Mouse (Mus musculus) urinary bladder, adult 18-20 months (tissue): ENCODE measurements at regions not wholly inside any gene's neighbourhood (a gene's known extent, or its start where the extent isn't known, plus 50 kb on each side); places are given as distances from the start of the nearest gene placed in this dataset.

ENCODE experiments used
- DNase-seq, 2 experiments: peaks; one replicate each; pipeline ENCODE4 v3.0.0; 2022; ENCODE audit warnings: low spot score in 2 of 2, mixed read lengths in 2 of 2

DNA sequence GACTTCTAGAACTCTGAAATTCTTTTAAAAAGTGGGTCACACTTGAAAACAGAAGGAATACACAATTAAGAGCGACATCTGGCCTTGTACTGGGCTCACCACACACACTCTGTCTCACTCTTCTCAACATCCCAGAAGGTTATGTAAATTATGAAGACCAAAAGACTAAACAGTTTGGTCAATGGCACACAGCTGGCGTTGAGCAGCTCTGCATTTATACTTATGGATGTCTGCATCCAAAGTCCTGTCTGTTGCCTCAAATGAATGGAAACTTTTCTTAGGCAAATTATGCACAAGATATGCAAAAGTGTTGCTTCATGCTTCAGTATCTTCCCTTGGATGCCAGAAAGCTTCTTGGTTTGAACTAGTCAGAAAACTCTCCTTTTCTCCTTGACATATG lies 323.5 kb downstream of the Ppp3ca start:
- no peak for DNase-seq

DNA sequence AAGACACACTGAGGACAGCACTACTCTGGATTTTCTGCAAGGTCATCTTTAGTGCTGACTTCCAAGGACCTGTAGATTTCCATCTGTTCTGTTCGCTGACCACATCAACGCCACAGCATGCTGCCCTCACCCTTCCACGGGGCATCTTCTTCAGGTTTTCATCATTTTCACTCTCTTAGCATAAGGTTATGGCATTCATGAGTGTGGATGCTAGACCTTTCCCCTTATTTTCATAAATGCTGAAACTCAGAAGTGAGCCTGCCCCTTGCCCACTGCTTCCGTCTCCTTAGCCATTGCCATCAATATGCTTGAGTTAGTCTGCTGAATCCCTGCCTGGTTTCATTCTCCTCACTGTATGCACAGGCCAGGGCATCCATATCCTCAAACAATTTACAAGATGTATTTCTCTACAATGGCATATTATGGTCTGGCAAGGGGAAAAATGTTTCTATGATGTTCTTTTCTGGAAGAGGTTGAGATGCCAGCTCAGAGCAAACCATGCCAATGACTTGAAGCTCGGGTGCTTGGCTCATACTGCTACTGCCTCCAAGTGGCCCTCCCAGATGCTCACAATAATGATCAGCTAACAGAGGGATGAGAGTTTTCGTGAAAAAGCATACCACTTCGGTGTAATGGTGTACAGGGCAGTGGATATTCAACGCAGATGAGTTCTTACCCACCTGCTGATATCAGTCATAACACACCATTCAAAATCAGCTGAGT lies 324.6 kb downstream of the Ppp3ca start:
- DNase-seq: no peak

DNA sequence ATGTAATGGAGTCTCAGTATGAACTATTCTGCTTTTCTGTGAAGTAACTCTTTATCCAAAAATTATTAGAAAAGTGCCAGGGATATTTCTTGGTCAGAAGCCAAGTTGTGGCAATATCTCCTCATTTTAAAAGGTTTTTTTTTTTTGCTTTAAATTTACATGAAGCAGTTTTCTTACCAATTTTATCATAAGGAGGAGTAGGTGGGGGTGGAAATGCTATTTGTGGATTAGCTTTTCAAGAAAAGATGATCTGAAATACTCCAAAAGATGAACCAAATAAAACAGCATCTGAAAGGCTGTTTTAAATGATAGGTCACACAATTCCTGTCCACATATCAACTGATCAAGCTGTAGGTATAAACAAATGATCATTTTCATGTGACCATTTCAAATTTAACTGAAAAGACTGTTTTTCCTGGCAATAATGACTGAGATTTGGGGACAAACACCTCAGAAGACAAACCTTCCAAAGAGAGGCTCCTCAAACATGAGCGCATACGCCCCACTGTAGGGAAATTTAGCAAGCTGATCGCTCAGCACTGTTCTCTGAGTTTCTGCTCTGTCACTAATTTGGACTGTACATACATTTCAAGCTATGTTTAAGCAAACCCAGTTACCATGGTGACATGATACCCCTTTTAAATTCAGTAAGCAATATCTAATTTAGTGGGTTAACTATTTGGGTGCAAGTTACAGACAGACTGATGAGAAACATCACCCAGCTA lies 325.8 kb downstream of the Ppp3ca start:
- DNase-seq: no peak

DNA sequence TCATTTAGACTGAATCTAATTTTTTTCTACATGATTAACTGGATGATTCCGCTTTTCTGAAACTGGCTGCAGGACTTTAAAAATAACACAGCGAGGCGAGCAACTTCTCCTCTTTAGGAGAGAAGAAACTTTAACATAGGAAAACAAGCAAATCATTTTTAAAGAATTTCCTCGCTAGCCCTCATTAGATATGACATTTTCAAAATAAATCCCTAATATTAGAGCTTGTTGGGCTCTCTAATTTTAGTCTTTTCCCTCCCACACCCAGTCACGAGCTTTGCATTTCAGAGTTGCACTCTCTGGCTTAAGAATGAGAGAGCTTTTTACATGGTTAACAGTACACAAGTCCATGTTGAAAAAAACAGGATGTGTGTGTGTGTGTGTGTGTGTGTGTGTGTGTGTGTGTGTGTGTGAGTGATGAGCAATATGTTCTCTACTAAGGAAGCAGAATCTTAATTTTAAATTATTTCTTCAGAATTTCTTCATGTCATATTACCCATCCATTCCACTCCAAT lies 326.5 kb downstream of the Ppp3ca start:
- no peak for DNase-seq

DNA sequence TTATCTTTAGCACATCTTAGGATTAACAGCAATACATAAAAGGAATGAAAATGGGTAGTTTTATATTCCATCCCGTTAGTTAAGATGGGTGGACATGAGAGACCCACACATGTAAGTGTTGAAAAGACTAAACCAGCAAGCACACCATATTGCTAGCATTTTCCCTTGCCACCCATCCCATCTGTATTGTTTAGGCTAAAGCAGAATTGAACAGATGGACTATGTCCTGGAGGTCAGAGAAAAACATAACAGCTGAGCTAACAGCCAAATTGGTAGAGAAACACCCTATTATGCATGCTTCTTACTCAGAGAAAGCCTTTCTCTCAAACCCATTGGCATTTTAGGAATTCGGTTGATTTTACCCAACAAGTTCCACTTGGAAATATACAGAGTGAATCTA lies 329.3 kb upstream of the Emcn start:
- no peak for DNase-seq

DNA sequence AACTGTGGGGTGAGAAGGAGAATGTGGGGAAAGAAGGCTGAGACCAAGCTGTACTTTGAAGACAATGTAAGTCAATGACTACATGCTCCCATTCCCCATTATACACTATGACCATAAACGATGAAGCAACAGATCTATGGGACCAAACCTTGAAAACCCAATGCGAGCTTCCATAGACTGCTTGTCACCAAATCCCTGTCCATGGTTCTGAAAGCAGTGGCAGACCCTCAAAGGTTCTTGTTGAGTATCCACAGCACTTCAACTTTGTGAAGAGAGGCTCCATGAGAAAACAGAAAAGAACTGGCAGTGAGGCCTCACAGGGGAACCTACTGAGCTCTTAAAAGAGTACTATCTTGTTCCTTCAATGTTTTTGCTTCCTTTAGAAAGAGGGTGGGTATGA lies 326.2 kb upstream of the Emcn start:
- no peak for DNase-seq

DNA sequence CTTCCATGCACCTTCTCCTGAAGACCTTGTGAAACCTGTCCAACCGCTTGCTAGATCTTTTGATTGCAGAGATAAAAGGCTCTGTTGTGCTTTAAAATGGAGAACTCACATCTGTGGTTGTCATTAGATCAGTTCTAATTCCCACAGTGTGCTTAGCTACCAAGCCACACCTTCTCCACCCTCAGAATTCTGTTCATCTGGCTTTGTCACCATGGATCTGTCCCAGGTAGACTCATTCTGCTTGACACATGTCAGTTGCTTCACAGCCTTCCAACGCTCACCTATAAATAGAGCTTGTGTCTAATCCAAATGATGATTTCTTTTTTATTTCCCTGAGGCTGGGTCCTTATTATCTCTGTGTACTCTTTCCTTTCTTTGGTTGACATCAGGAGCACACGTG lies 325.7 kb upstream of the Emcn start:
- DNase-seq: no peak

DNA sequence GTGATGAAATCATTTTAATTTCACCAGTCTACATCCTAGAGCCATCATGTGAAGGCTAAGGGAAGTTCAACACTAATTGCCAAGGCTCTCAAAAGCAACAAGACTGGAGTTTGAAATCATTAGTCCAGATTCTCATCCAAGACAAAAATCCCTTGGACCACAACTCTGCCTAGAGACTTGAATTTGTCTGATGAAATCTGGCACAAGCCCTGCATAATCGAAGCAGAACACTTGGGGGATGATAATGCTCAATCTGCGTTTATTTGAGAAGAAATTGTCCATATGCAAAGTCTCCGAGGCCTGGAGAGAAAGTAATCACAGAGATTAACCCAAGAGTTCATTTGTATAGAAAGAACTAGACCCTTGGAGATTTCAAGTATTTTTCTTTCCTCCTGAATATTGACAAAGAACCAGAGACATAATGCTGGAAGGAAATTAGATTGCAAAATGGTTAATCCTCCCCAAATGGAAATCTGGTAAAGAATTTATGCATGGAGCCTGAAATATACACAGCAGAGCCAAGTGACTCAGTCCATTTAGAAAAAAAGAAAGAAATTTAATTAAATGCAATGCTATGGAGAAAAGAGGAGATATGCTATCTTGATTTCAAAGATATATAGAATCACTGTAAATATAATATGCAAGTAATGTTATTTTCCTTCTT lies 320.8 kb upstream of the Emcn start:
- no peak for DNase-seq

DNA sequence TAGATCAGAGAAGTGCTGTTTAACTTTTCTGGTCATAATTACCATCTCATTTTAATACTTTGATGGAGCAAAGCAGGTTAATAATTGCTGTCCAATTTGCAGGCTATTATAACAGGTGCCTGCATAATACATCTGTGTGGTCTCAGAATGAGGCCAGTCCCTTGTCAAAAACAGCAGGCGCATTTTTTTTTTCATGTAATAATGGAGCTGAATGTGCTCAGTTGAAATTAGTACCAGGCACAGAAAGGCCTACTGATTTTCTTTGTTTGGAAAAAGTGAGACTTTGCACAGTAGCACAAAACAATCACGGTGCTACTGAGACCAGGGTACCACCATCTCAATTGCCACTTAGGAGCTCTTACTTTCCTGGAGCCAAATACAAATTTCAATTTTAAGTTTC lies 311.3 kb upstream of the Emcn start:
- no peak for DNase-seq

DNA sequence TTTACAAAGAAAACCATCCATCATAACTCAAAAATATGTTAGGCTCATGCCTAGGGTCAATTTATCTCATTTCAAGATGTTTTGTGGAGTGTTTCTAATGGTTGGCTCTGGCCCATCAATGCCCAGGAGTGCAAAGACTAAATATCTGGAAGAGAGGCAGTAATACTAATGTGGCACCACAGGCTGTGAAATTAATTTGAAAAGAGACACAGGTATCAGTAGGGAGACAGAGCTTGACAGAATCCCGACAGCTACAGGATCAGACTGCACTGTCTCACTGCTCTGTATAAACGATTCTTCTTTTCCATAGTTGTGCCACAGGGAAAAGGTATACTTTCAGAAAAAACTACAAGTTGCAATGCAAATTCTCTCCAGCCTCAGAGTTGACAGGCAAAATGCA lies 308.1 kb upstream of the Emcn start:
- no peak for DNase-seq

DNA sequence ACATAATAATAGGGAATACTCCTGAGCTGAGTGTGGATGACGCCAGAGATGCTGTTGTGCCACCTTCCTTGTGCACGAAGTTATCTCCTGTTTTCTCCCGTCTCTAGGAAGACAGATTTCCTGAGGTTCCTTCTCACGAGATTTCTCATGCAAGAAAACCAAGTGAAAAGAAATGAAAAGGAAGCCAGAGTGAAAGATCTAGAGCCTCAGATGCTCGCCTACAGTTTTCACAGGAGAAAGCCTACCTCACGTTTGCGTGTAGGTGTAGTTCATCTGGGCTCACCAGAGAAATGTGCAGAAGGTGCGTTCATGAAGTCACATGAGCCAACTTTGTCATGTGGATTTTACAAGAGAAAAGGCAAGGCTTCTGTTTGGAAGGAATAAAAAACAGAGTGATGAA lies 301.2 kb upstream of the Emcn start:
- no peak for DNase-seq

DNA sequence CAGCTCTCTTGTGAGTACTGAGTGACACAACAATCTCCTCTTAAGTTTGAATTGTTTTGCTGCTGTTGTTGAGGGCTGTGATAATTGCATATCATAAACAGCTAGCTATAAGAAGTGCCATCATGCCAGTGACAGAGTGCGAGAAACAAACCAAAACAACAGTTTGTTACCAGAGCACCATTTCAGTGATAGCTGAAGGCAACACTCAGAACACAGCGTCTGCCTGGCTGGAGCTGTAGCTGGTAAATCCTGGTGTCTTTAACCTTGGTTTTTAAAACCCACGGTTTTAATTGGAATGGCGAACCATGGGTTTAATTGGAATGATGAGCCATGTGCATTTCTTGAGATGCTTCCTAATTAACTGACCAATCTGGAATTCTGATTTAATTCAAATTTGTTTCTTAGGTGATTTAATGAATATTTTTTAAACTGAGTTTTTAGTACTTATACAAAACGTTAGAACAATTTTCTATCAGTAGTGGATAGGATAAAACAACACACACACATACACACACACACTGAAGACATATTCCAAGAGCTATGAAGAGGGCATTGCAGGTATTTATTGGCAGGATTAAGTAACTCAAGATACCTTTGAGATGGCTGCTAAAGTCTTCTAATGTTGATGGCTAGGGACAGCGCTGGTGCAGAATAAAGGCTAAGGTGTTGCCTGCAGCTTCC lies 284.2 kb upstream of the Emcn start:
- DNase-seq: no peak

DNA sequence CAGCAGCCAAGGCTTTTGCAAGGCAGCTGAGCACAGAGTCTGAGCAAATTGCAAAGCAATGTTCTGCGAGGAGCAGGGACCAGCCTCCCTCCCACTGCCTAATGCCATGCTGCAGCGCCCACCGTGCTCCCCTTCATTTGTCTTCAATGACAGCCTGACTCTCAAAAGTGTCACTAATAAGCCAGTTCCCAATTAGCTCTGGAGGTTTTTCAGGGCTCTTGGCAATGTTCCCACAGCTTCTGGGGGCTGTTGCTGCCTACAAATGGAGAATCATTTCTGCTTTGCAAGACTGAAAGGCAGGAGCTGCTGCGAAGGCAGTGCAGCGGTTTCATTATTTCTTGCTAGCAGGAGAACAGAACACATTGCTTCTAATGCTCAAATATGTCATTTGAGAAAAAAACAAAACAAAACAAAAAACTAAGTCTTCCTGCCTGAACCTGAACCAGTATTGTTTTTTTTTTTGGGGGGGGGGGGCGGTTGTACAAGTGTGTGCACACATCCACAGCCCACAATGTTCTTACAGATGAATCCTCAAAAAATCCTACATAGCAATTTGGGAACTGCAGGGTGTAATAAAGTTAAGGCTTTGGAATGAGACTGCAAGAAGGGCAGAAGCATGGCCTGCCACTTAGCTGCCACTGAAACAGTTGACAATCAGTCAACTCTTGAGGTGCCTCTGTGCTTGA lies 283.5 kb upstream of the Emcn start:
- DNase-seq: no peak

DNA sequence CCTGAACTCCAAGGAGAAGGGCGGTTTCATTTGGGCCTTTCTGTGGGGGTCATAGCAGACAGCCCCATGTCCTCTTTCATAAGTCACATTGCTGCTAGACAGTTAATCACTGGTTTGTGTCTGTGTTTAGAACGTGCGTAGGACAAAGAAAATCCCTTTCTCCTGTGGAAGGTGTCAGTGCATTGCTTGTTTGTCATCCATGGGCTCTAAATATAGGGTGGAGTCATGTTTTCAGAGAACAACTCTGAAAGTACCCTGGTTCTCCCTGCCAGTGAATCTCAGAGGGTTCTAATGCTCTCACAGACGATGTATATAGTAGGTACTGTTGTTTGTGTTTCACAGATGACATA lies 283.0 kb upstream of the Emcn start:
- DNase-seq: no peak

DNA sequence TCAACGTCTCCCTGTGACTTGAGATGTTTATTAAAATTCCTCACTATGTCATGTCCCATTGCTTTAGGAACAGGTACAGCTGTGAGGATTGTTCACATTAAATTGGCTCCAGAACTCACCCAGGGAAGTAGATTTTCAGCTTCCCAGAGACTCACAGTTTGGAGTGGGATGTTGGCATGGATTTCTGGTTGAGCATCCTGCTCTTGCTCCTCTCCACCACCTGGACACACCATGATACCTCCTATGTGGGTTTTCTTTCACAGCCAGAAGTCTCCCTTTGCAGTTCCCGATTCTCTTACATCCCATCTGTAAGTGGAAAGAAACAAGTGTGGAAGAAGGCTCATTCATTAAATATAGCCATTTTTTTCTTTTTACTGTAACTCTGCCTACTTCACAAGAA lies 278.8 kb upstream of the Emcn start:
- no peak for DNase-seq

DNA sequence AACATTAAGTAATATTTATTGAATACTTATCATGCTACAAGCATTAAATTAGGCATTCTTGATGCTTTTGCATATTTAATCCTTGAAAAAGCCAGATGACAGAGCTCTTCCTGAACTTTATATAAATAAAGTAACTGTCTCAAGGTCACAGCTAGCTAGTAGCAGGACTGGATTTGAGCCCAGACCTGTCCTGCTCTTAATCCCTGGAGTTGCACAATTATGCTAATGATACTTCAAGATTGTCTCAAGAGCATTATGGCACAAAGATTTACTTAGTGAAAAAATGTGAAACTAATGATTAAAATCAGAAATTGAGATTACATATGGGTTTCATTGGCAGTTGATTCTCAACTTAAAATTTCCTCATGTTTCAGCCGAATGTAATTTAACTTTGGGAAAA lies 273.5 kb upstream of the Emcn start:
- DNase-seq: no peak

DNA sequence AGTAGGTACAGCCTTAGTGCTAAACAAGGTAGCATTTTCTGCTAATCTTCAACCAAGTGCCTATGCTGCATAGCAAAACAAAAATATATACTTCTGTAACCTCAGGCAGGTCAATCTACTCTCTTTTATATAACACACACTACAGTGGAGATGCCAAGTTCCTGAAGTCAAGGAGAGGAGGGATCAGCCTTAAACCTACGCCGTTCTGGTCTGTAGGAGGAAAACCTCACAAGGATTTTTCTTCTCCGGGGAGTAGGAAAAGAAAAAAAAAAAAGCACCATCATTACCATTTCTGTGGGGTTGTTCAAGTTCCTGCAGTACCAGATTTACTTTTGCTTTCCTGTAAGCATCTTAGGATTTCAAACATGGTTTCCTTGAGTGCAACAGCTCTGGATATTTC lies 271.5 kb upstream of the Emcn start:
- no peak for DNase-seq

DNA sequence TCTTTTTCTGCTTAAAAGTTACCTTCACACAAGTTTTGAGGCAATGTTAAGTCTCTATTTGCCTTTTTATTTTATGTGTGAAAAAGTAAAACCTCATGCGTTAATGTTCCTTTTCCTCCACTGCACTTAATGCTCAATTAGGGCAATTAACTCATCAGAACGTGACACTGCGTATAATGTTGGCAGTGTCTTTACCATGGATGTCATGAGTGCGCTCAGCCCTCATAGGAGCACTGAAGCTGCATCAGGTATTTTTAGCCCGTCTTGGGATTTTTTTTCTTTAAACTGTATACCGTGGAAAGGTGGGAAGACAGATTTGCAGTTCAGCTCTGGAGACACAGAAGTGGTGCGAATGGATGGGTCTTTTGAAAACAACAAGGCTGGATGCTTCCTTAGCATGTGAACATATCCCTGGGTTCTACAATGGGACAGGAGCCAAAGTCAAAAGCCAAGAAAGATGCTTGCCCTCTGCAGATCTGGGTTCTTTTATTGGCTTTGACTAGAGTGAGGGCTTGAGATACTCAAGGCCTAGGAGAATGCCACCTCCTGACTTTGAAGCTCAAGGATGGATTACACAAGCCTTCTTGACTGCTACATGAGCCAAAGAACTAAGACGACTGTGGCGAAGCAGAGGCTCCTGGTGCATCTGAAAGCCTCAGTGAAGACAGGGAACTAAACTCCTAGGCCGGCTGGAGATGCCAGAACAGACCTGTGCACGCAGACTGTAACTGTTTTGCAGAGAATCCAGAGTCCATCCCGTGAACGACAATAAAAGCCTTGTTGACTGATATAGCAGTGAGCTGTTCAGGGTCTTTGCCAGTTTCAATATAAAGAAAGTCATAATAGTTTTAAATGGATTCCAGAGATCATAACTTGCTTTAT lies 262.9 kb upstream of the Emcn start:
- no peak for DNase-seq

DNA sequence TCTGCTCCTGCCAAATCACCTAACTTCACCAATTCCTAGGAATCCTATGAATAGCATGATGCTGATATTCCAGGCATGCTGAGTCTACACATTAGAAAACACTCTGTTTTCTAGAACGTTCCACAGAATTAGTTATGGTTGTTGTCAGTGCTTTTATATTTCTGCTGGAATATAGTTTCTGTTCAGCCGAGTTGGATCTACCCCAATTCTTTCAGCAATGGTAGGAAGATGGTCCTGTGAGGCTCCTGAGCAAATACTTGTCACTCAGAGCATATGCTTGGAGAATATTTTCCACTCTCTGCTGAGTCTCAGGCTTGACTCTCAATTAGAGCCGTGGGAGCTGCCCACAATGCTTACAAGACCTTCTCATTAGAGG lies 262.3 kb upstream of the Emcn start:
- no peak for DNase-seq

DNA sequence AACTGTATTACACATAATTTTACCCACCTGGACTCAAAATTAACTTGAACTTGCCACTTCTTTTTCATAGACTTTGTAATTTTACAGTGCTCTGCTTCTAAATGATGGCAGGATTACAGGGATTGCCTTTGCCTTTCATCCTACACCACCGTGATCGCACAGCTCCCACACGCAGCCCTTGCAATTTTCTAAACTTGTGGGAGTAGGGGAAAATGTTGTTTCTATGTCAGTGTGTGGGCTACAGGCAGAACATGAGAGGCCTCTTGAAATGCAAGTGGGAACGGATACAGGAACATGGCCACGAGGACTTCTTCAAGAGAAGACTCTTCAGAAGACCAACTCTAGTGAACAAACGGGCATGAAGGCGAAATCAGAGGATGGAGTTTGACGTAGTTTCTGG lies 254.0 kb upstream of the Emcn start:
- no peak for DNase-seq
